Mouse (Mus musculus): Measurements from ENCODE around the gene Vmn1r208. TPM values are rescaled to one million over a fixed set of nuclear protein-coding genes. Genes with fewer than 3 reads are reported as not detected.
"Not testable (repeated sequence)": the region's sequence is repeated elsewhere in the genome, so short reads cannot be mapped to it uniquely, and the experiment has no call there.

The Vmn1r208 gene
- total RNA-seq (2021): not detected
- long read RNA-seq: 0 reads

DNA sequence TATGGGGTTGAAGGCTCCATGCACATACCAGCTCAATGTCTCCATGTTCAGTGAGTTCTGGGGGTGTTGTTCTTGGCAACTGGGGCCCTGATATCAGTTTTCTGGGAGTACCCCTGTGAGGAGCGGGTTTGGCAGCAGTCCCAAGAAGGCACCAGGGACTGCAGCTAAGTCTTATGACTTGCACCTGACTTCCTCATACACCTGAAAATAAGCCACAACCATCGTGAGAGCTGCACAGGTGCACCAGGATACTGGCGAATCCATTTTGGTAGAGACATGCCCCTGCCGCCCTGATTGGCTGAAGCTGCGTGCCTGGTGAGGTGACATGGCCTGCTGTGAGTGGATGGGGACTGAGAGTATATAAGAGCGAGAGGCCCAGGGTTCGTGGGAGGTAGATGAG, at the start of gene Vmn1r208:
Vmn1r208 (minus strand) TSS at position 101 of the 400 bp plus-strand sequence.
- not testable (repeated sequence) for DNase-seq (ENCODE audit: low spot score in 2 of 2)

DNA sequence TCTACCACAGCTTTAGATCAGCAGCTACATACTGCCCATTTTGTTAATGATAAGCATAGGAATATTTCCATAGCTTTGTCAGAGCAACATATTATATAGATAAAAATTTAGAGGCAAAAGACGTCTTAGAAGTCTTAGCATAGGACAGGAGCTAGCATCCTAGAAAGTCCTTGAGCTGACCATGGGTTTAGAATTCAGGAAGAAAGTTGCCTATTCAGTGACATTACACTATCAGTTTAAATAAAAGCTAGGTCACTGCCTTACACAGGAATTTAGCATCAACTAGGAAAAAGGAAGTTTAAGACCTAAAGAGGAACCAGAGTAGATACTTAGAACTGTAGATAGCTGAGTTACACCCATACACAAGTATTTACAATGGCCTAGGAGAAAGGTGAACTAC, 44.4 kb upstream of the Vmn1r208 start:
- DNase-seq (ENCODE audit: low spot score in 2 of 2): not testable (repeated sequence)

DNA sequence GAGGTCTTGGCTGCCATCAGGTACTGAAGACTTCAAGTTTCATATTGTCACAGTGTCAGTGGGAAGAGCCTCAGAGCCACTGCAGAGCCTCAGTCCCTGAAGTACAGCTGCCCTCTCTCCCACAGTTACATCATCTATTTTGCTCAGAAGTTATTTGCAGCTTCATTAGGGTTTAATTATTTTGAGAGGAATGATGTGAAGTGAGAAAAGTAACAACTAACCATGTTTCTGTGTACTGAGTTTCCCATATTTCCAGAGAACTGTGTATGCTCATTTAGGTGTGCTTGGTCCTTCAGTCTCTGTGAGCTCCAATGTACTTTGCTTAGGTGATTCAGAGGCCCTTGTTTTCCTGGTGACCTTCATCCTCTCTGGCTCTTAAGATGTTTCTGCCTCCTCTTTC, 32.4 kb upstream of the Vmn1r208 start, which contains the start of gene Vmn1r209:
Vmn1r209 (minus strand) TSS at position 101 of the 400 bp plus-strand sequence.
- DNase-seq (ENCODE audit: low spot score in 2 of 2): not testable (repeated sequence)

DNA sequence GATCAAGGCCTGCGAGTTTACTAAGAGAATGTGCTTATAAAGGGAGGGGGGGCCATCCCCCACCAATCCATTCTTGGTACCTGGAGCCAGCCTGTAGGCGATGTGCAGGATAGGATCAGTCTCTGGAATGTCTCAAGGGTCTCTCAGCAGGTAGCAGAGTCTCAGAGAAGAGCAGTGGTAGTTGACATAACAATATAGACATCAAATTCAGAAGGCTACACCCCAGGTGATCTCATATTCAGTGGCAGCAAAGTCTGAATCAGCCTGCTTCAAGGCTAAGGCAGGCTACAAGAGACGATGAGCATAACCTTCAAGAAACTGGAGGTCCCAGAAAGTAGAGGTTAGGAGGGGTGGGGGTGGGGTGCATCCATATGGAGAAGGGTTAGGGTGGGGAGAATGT, 10.9 kb upstream of the Vmn1r208 start:
- DNase-seq (ENCODE audit: low spot score in 2 of 2): not testable (repeated sequence)

DNA sequence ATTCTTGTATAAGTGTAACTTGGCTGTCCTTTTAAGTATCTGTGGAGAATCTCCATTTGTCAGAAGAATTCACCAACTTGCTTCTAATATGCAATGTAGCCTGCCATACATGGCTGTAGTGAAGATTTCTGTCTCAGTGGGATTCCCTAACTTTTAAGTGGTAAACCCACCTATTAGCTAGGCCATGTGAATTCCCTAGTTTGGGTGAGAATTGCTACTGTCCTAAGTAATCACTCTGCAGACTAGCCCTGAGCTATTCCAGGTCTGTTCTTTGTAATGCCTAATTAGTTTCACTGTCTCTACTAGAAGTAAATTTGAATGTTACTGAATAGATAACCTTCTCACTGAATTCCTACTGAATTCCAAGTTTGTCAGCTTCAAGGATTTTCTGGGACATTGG, 7.0 kb upstream of the Vmn1r208 start:
- DNase-seq (ENCODE audit: low spot score in 2 of 2): not testable (repeated sequence)

DNA sequence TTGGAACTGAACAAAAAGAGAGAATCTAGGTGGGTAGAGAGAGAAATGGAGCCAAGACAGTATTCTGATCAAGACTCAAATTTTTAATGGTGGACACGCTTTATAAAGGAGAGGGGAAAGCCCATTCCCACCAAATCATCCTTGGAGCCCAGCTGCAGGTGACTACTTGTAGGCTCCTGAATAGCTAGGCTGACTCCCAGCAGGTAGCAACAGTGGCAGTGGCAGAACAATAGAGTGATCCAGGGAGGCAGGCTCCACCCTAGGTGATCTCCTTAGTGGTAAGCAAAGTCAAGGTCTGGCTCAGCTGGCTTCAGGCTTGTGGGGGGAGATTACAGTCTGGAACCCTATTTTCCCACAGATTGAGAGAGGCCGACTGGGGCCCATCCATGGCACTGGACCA, 5.6 kb downstream of the Vmn1r208 start:
- not testable (repeated sequence) for DNase-seq (ENCODE audit: low spot score in 2 of 2)

DNA sequence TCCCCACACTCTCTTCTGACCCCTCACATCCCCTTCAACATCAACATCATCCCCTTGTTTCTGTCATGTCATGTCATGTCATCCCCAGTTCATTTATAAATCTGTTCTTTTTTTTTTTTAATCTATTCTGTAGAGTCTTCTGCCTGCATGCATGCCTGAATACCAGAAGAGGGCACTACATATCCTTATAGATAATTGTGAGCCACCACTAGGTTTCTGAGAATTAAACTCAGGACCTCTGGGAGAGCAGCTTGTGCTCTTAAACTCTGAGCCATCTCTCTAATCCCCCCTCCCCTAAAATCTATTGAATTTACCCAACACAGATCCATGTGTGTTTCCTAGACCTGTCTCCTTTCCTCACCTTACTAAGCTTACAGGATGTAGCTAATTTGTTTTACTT, 29.7 kb downstream of the Vmn1r208 start:
- peak in 1 of 2 experiments; percentile 2 for DNase-seq (ENCODE audit: low spot score in 2 of 2)

DNA sequence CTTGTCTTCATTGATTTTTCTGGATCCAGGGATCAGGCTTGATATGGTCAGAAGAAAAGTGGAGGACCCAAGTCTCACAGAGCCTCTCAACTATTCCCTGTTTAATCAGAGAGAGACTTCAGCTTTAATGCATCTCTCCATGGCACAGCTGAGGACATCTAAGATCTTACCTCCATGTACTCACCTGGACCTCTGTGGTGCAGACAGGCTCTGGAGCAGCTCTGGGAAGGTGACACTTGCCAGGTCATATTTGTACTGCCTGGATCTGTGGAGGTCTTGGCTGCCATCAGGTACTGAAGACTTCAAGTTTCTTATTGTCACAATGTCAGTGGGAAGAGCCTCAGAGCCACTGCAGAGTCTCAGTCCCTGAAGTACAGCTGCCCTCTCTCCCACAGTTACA, 47.7 kb downstream of the Vmn1r208 start, which contains the start of gene Vmn1r207-ps:
Vmn1r207-ps (minus strand) TSS at position 101 of the 400 bp plus-strand sequence.
- not testable (repeated sequence) for DNase-seq (ENCODE audit: low spot score in 2 of 2)

Other genes starting within 250 kb of the Vmn1r208 start
- gene Vmn1r204, start 224.2 kb downstream of the Vmn1r208 start, total RNA-seq (2021): not detected
- not detected for gene Vmn1r205, start 184.4 kb downstream of the Vmn1r208 start, total RNA-seq (2021)
- gene Vmn1r206, start 153.1 kb downstream of the Vmn1r208 start, total RNA-seq (2021): not detected
- under 1 TPM; 0.18 to 0.20 TPM for gene Vmn1r207-ps, start 47.8 kb downstream of the Vmn1r208 start, total RNA-seq (2021)
- not detected for gene Vmn1r209, start 32.3 kb upstream of the Vmn1r208 start, total RNA-seq (2021)
- gene Vmn1r210, start 53.9 kb upstream of the Vmn1r208 start, total RNA-seq (2021): not detected
- not detected for gene Vmn1r211, start 80.2 kb upstream of the Vmn1r208 start, total RNA-seq (2021)
- gene Vmn1r212, start 106.8 kb upstream of the Vmn1r208 start, total RNA-seq (2021): not detected
- not detected for gene Vmn1r213, start 230.3 kb upstream of the Vmn1r208 start, total RNA-seq (2021)